Mouse (Mus musculus): ENCODE data around the gene Mcts2.

DNA sequence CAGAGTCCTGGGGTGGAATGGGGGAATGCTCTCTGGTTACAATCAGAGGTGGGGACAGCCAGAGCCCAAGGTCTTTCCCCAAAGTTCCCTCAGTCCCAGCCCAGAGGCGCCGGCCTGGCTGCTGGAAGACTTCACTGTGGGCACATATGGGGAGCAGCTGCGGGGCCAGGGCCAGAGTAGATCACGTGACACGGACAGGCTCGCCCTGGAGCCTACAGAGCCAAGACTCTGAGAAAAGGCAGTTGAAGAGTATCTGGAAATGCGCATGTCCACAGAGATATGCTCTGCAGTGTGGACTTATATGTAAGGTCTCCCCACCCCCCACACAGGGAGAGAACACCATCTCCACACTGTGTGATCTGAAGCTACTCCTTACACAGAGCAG, 42.8 kb downstream of the Mcts2 start:
- TF ChIP-seq MEF2A (IDR thresholded peaks at IDR 0.05; ENCODE audit: extremely low read depth, insufficient replicate concordance, low read depth, low read length, poor library complexity, severe bottlenecking), result no peak
- TF ChIP-seq CTCF (IDR thresholded peaks at IDR 0.05 in 2 of 3, conservative IDR thresholded peaks at IDR 0.05 in 1 of 3; ENCODE audit: control insufficient read depth in 1 of 3, insufficient read depth in 1 of 3, low read depth in 2 of 3, low read length in 3 of 3, poor library complexity in 1 of 3, severe bottlenecking in 1 of 3), result no peak
- no peak for TF ChIP-seq GATA1 (IDR thresholded peaks at IDR 0.05; ENCODE audit: low read depth, low read length)
- TF ChIP-seq TAL1 (IDR thresholded peaks at IDR 0.05; ENCODE audit: low read length), result no peak
- TF ChIP-seq KAT2A (conservative IDR thresholded peaks at IDR 0.05; ENCODE audit: low read depth, low read length), result no peak
- no peak for TF ChIP-seq UBTF (IDR thresholded peaks at IDR 0.05; ENCODE audit: borderline replicate concordance, insufficient read depth, low read depth, low read length)
- TF ChIP-seq E2F4 (IDR thresholded peaks at IDR 0.05; ENCODE audit: borderline replicate concordance, low read depth, low read length), result no peak
- TF ChIP-seq CHD1 (IDR thresholded peaks at IDR 0.05; ENCODE audit: low read depth, low read length), result no peak
- TF ChIP-seq POLR2A (IDR thresholded peaks at IDR 0.05; ENCODE audit: control insufficient read depth in 1 of 2, insufficient read depth in 1 of 2, low read depth in 1 of 2, low read length in 2 of 2, poor library complexity in 1 of 2), result no peak
- no peak for TF ChIP-seq CHD2 (IDR thresholded peaks at IDR 0.05; ENCODE audit: low read length)
- TF ChIP-seq HCFC1 (IDR thresholded peaks at IDR 0.05; ENCODE audit: low read depth, low read length), result no peak
- no peak for TF ChIP-seq MAFK (IDR thresholded peaks at IDR 0.05; ENCODE audit: borderline replicate concordance, low read depth, low read length)
- TF ChIP-seq SIN3A (IDR thresholded peaks at IDR 0.05; ENCODE audit: low read length), result no peak
